Mouse (Mus musculus) heart, adult 2 months (tissue): ENCODE data around the gene Nfasc. TPM values are rescaled to one million over a fixed set of nuclear protein-coding genes. Genes with fewer than 3 reads are reported as not detected.

Experiments used
- DNase-seq, 2 experiments: peaks; one replicate each; pipeline ENCODE4 v3.0.0; 2021
- H3K27ac ChIP-seq: fragments of 200-600 bp; 2 replicates; pipeline ENCODE4 v1.8.1; 2022
- H3K27me3 ChIP-seq: fragments of 200-500 bp; 2 replicates; pipeline ENCODE4 v1.6.1; 2012; ENCODE audit warnings: mild to moderate bottlenecking, low read length, inconsistent platforms, mixed read lengths; ENCODE audit not compliant: control insufficient read depth, insufficient read depth
- H3K36me3 ChIP-seq: fragments of 200-500 bp; 2 replicates; pipeline ENCODE4 v1.6.1; 2012; ENCODE audit warnings: low read length, inconsistent platforms; ENCODE audit not compliant: control insufficient read depth, insufficient read depth
- H3K4me1 ChIP-seq: fragments of 200-500 bp; 2 replicates; pipeline ENCODE4 v1.6.1; 2011; ENCODE audit warnings: low read length; ENCODE audit not compliant: control insufficient read depth, insufficient read depth
- H3K4me3 ChIP-seq: fragments of 200-600 bp; 2 replicates; pipeline ENCODE4 v1.8.1; 2022
- H3K79me2 ChIP-seq: fragments of 200-500 bp; replicated peaks from 2 replicates; pipeline ENCODE4 v1.6.1; 2012; ENCODE audit warnings: mild to moderate bottlenecking, inconsistent platforms, low read length, moderate library complexity, mixed read lengths; ENCODE audit not compliant: control insufficient read depth, insufficient read depth
- H3K9ac ChIP-seq: fragments of 200-500 bp; 2 replicates; pipeline ENCODE4 v1.6.1; 2012; ENCODE audit warnings: low read depth, mild to moderate bottlenecking, control low read depth, inconsistent platforms, low read length, mixed read lengths
- CTCF ChIP-seq: fragments of 200-600 bp; IDR thresholded peaks from 2 replicates; pipeline ENCODE4 v1.8.1; 2022; ENCODE audit warnings: antibody characterized with exemption, mild to moderate bottlenecking, moderate library complexity
- EP300 ChIP-seq: fragments of 200-500 bp; IDR thresholded peaks from 2 replicates; pipeline ENCODE4 v1.6.1; 2011; ENCODE audit warnings: low read depth, low read length, control low read depth; ENCODE audit not compliant: insufficient read depth
- POLR2A ChIP-seq: fragments of 200-500 bp; IDR thresholded peaks from 2 replicates; pipeline ENCODE4 v1.6.1; 2011; ENCODE audit warnings: mild to moderate bottlenecking, low read depth, low read length, control low read depth; ENCODE audit not compliant: insufficient read depth
- WGBS: fragments of 180-500 bp; shearing (Covaris S2); methylation state at CpG from one replicate; pipeline ENCODE4 v1.1.7; 2018; 5-methylcytosine and 5-hydroxymethylcytosine counted together
- intact Hi-C: fragments of 180-260 bp; cut with DNase I; formaldehyde crosslinking; loops from one replicate; pipeline ENCODE4 v1.15.1; 2025
- polyA plus RNA-seq: library from polyadenylated mRNA; depleted of rRNA; stranded (reverse); fragments of >200 nt; gene quantifications from 2 replicates; pipeline ENCODE4 v1.2.3, GENCODE M21; 2012
- total RNA-seq, 2 experiments: library from RNA; stranded (reverse); gene quantifications; 2 replicates each; pipeline ENCODE4 v1.2.3; 2021

The Nfasc gene
- total and polyA plus RNA-seq, 3 experiments, result 0.10 to 0.39 (median 0.14) TPM

- Histone ChIP-seq H3K79me2 (no peaks in the 10 kb centered on the region), H3K4me3 (no peak overlapping the region), H3K9ac (no peak overlapping the region), H3K4me1 (no peaks in the 10 kb centered on the region), H3K27me3 (no peaks in the 10 kb centered on the region), H3K27ac (no peak overlapping the region), H3K36me3 (no peaks in the 10 kb centered on the region)
- intact Hi-C loops, result no loop called here
- peak in 1 of 2 experiments; percentile 13 for DNase-seq
- TF ChIP-seq POLR2A, result no peak
- peak; percentile 29 for TF ChIP-seq CTCF
- TF ChIP-seq EP300, result no peak
- 26% methylated on average over 5 of the region's 5 CpGs for WGBS
Measured at GRCm38 (mm10) chr1:132678076-132678475, 63.5 kb downstream of the Nfasc start.

DNA sequence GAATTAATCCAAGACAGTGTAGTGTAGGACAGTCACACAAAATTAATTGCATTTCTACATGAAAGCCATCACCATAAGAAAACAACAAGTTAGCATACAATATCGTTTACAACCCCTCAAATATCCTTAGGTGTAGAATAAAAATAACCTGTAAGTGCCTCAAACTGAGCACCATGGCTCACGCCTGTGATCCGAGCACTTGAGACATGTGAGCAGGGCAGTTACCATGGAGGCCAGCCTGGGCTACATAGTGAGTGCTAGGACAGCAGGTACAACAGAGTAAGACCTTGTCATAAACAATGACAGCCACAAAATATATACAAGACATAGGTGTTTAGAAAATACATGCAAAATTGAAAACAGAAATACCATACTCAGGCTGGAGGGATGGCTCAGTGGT is 68.9 kb downstream of the Nfasc start:
- 82% methylated on average over 3 of the region's 3 CpGs for WGBS
- H3K36me3 ChIP-seq, result no peaks in the 10 kb centered on the region
- no peak overlapping the region for H3K4me3 ChIP-seq
- no peak for TF ChIP-seq POLR2A
- no peak for TF ChIP-seq CTCF
- TF ChIP-seq EP300, result no peak
- intact Hi-C loops, result no loop called here
- H3K27me3 ChIP-seq, result no peaks in the 10 kb centered on the region
- H3K4me1 ChIP-seq, result no peaks in the 10 kb centered on the region
- no peak overlapping the region for H3K9ac ChIP-seq
- no peak for DNase-seq
- no peaks in the 10 kb centered on the region for H3K79me2 ChIP-seq
- H3K27ac ChIP-seq, result no peak overlapping the region

DNA sequence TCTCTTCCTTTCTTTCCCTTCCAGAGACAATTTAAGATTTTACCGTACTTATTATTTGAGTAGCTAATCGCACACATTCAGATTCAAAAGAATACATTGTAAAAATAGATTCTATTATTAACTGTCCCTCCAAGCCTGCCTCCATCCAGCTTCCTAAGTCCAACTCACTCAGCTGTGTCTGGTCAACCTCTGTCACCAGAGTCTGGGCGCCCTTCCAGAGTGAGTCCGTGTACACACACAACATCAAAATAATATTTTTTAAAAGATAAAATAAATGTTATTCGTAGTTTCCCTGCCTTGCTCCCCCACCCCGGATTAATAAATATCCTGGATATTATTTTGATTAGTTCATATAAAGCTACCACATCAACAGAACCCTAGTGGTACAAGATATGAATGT is 72.4 kb downstream of the Nfasc start:
- H3K79me2 ChIP-seq, result no peaks in the 10 kb centered on the region
- no peaks in the 10 kb centered on the region for H3K4me1 ChIP-seq
- TF ChIP-seq POLR2A (no peak), CTCF (no peak), EP300 (no peak)
- no peaks in the 10 kb centered on the region for H3K36me3 ChIP-seq
- peak; percentile 23 to 33 for DNase-seq
- 52% methylated on average over 6 of the region's 6 CpGs for WGBS
- H3K9ac ChIP-seq, result no peak overlapping the region
- no peaks in the 10 kb centered on the region for H3K27me3 ChIP-seq
- no peak overlapping the region for H3K4me3 ChIP-seq
- intact Hi-C loops, result no loop called here
- no peak overlapping the region for H3K27ac ChIP-seq

GRCm38 (mm10) chr1:132660354-132660753 is 81.2 kb downstream of the Nfasc start:
- H3K27me3 ChIP-seq, result no peaks in the 10 kb centered on the region
- no peaks in the 10 kb centered on the region for H3K4me1 ChIP-seq
- no peaks in the 10 kb centered on the region for H3K36me3 ChIP-seq
- DNase-seq, result no peak
- intact Hi-C loops, result no loop called here
- H3K79me2 ChIP-seq, result no peaks in the 10 kb centered on the region
- no peak overlapping the region for H3K27ac ChIP-seq
- 53% methylated on average over 4 of the region's 4 CpGs for WGBS
- TF ChIP-seq EP300, result no peak
- no peak for TF ChIP-seq CTCF
- TF ChIP-seq POLR2A, result no peak
- no peak overlapping the region for H3K9ac ChIP-seq
- no peak overlapping the region for H3K4me3 ChIP-seq

DNA sequence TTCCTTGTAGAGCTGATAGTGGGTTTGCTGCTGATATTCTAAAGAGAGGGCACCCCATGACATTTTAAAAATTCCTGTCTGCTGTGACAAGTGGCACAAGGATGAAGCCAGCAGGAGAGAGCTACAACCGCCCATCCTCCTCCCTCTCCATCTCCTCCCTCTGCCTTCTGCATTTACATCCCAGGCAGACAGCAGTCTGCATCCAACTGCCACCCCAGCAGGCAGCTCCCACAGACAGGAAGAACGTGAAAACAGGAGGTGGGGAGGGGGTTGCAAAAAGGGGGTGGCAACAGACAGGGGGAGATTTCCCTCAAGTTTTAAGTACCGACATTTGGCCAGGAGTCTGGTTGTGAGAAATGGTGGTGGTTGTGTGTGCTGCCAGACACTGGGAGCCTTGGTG is 82.0 kb downstream of the Nfasc start:
- Histone ChIP-seq H3K79me2 (no peaks in the 10 kb centered on the region), H3K36me3 (no peaks in the 10 kb centered on the region), H3K27ac (no peak overlapping the region), H3K4me1 (no peaks in the 10 kb centered on the region), H3K27me3 (no peaks in the 10 kb centered on the region), H3K9ac (no peak overlapping the region), H3K4me3 (no peak overlapping the region)
- 36% methylated on average over 3 of the region's 3 CpGs for WGBS
- DNase-seq, result no peak
- intact Hi-C loops, result no loop called here
- no peak for TF ChIP-seq CTCF
- TF ChIP-seq POLR2A, result no peak
- TF ChIP-seq EP300, result no peak

GRCm38 (mm10) chr1:132655611-132656010 is 86.0 kb downstream of the Nfasc start:
- H3K4me3 ChIP-seq, result no peak overlapping the region
- H3K4me1 ChIP-seq, result no peaks in the 10 kb centered on the region
- H3K79me2 ChIP-seq, result no peaks in the 10 kb centered on the region
- H3K27ac ChIP-seq, result no peak overlapping the region
- H3K36me3 ChIP-seq, result no peaks in the 10 kb centered on the region
- DNase-seq, result no peak
- H3K27me3 ChIP-seq, result no peaks in the 10 kb centered on the region
- TF ChIP-seq POLR2A, result no peak
- no peak for TF ChIP-seq CTCF
- TF ChIP-seq EP300, result no peak
- no peak overlapping the region for H3K9ac ChIP-seq
- intact Hi-C loops, result no loop called here
- WGBS, result 53% methylated on average over 6 of the region's 6 CpGs

- no peaks in the 10 kb centered on the region for H3K79me2 ChIP-seq
- no peak overlapping the region for H3K4me3 ChIP-seq
- no peaks in the 10 kb centered on the region for H3K36me3 ChIP-seq
- TF ChIP-seq POLR2A, result no peak
- TF ChIP-seq EP300, result no peak
- no peak for TF ChIP-seq CTCF
- H3K9ac ChIP-seq, result no peak overlapping the region
- intact Hi-C loops, result no loop called here
- no peaks in the 10 kb centered on the region for H3K4me1 ChIP-seq
- H3K27ac ChIP-seq, result no peak overlapping the region
- WGBS, result 68% methylated on average over 9 of the region's 9 CpGs
- DNase-seq, result no peak
- no peaks in the 10 kb centered on the region for H3K27me3 ChIP-seq
Measured at GRCm38 (mm10) chr1:132654769-132655168, 86.8 kb downstream of the Nfasc start.
